Mouse (Mus musculus) CH12.LX (cell line): Measurements from ENCODE around the gene Setd5. TPM values are rescaled to one million over a fixed set of nuclear protein-coding genes. Genes with fewer than 3 reads are reported as not detected.

Experiments
- DNase-seq: peaks from one replicate; pipeline ENCODE4 v3.0.0-alpha.2; 2013; ENCODE audit errors: extremely low read depth
- H3K27ac ChIP-seq: 2 replicates; pipeline ENCODE4 v1.5.1; 2012; ENCODE audit warnings: low read depth, mild to moderate bottlenecking, control low read depth, moderate library complexity; ENCODE audit not compliant: insufficient read depth
- H3K27me3 ChIP-seq: replicated peaks from 2 replicates; pipeline ENCODE3; 2012; ENCODE audit warnings: inconsistent platforms
- H3K36me3 ChIP-seq, 2 experiments: replicated peaks in 1 of 2; 2 replicates each; pipeline versions ENCODE3 to v1.6.1; 2012; ENCODE audit warnings: inconsistent platforms in 1 of 2, low read length in 1 of 2, mild to moderate bottlenecking in 1 of 2, mixed read lengths in 1 of 2, moderate library complexity in 1 of 2; ENCODE audit not compliant: control insufficient read depth in 1 of 2, insufficient read depth in 1 of 2
- H3K4me1 ChIP-seq, 2 experiments: 2 replicates each; pipeline ENCODE4 v1.6.1; 2012; ENCODE audit warnings: inconsistent platforms in 1 of 2, moderate library complexity in 1 of 2; ENCODE audit not compliant: insufficient read depth in 2 of 2, control insufficient read depth in 1 of 2
- H3K4me2 ChIP-seq: 2 replicates; pipeline ENCODE4 v1.6.1; 2012; ENCODE audit warnings: low read depth, mild to moderate bottlenecking, control low read depth; ENCODE audit not compliant: poor library complexity, insufficient read depth, severe bottlenecking
- H3K4me3 ChIP-seq, 3 experiments: fragments of 150-350 bp in 1 of 3; sonication (generic) in 1 of 3; replicated peaks in 1 of 3; 2 replicates each; pipeline versions ENCODE3 to v1.5.1; 2011 to 2012; ENCODE audit warnings: low read depth in 2 of 3, low read length in 2 of 3, mild to moderate bottlenecking in 2 of 3, moderate library complexity in 2 of 3, control low read depth in 1 of 3, improper control_type of control experiment in 1 of 3, inconsistent platforms in 1 of 3, mixed read lengths in 1 of 3; ENCODE audit not compliant: poor library complexity in 1 of 3
- H3K79me2 ChIP-seq: replicated peaks from 2 replicates; pipeline ENCODE4 v1.6.1; 2012; ENCODE audit warnings: mild to moderate bottlenecking, moderate library complexity; ENCODE audit not compliant: control insufficient read depth, poor library complexity, insufficient read depth, severe bottlenecking; ENCODE audit errors: extremely low read depth
- H3K9ac ChIP-seq: 2 replicates; pipeline ENCODE4 v1.6.1; 2012; ENCODE audit warnings: low read depth, mild to moderate bottlenecking, control low read depth, moderate library complexity; ENCODE audit not compliant: insufficient read depth
- H3K9me3 ChIP-seq: replicated peaks from 2 replicates; pipeline ENCODE3; 2012; ENCODE audit warnings: low read length, inconsistent platforms, mixed read lengths
- BHLHE40 ChIP-seq: IDR thresholded peaks from 2 replicates; pipeline ENCODE4 v1.6.1; 2011; ENCODE audit warnings: mild to moderate bottlenecking, low read depth, low read length, improper control_type of control experiment
- CHD2 ChIP-seq: IDR thresholded peaks from 2 replicates; pipeline ENCODE4 v1.6.1; 2011; ENCODE audit warnings: low read length, improper control_type of control experiment
- CTCF ChIP-seq, 2 experiments: IDR thresholded peaks in 1 of 2; conservative IDR thresholded peaks in 1 of 2; 2 replicates each; pipeline ENCODE4 v1.5.1; 2011 to 2012; ENCODE audit warnings: low read depth in 2 of 2, low read length in 2 of 2, improper control_type of control experiment in 1 of 2, inconsistent platforms in 1 of 2, mild to moderate bottlenecking in 1 of 2, moderate library complexity in 1 of 2
- ETS1 ChIP-seq: conservative IDR thresholded peaks from 2 replicates; pipeline ENCODE4 v1.6.1; 2012; ENCODE audit warnings: low read depth, mild to moderate bottlenecking, inconsistent platforms, low read length, improper control_type of control experiment, moderate library complexity
- HCFC1 ChIP-seq: IDR thresholded peaks from 2 replicates; pipeline ENCODE4 v1.6.1; 2012; ENCODE audit warnings: low read depth, mild to moderate bottlenecking, inconsistent platforms, low read length, improper control_type of control experiment
- MAX ChIP-seq: IDR thresholded peaks from 2 replicates; pipeline ENCODE4 v1.6.1; 2011; ENCODE audit warnings: low read length, improper control_type of control experiment
- MEF2A ChIP-seq: IDR thresholded peaks from 2 replicates; pipeline ENCODE4 v1.6.1; 2014; ENCODE audit warnings: low read depth, mild to moderate bottlenecking, inconsistent platforms, low read length, improper control_type of control experiment, borderline replicate concordance
- MYC ChIP-seq: IDR thresholded peaks from 2 replicates; pipeline ENCODE4 v1.6.1; 2011; ENCODE audit warnings: low read depth, mild to moderate bottlenecking, improper control_type of control experiment, low read length
- NELFE ChIP-seq: IDR thresholded peaks from 2 replicates; pipeline ENCODE4 v1.6.1; 2011; ENCODE audit warnings: low read depth, low read length, improper control_type of control experiment
- NRF1 ChIP-seq: IDR thresholded peaks from 2 replicates; pipeline ENCODE4 v1.6.1; 2014; ENCODE audit warnings: low read depth, mild to moderate bottlenecking, inconsistent platforms, low read length, improper control_type of control experiment, moderate library complexity
- PAX5 ChIP-seq: IDR thresholded peaks from 2 replicates; pipeline ENCODE4 v1.6.1; 2012; ENCODE audit warnings: low read length, inconsistent platforms, mixed read lengths
- POLR2A ChIP-seq: IDR thresholded peaks from 2 replicates; pipeline ENCODE4 v1.6.1; 2011; ENCODE audit warnings: low read depth, mild to moderate bottlenecking, improper control_type of control experiment, low read length
- RAD21 ChIP-seq: IDR thresholded peaks from 2 replicates; pipeline ENCODE4 v1.6.1; 2011; ENCODE audit warnings: low read depth, mild to moderate bottlenecking, low read length, improper control_type of control experiment, moderate library complexity
- RCOR1 ChIP-seq: conservative IDR thresholded peaks from 2 replicates; pipeline ENCODE4 v1.6.1; 2012; ENCODE audit warnings: low read depth, mild to moderate bottlenecking, inconsistent platforms, low read length, improper control_type of control experiment
- SIN3A ChIP-seq: IDR thresholded peaks from 2 replicates; pipeline ENCODE4 v1.6.1; 2012; ENCODE audit warnings: low read length, improper control_type of control experiment, inconsistent platforms
- USF1 ChIP-seq: IDR thresholded peaks from 2 replicates; pipeline ENCODE4 v1.6.1; 2014; ENCODE audit warnings: low read depth, mild to moderate bottlenecking, inconsistent platforms, low read length, improper control_type of control experiment
- USF2 ChIP-seq: conservative IDR thresholded peaks from 2 replicates; pipeline ENCODE4 v1.6.1; 2011; ENCODE audit warnings: low read depth, low read length, improper control_type of control experiment
- ZMIZ1 ChIP-seq: IDR thresholded peaks from 2 replicates; pipeline ENCODE4 v1.6.1; 2012; ENCODE audit warnings: low read depth, mild to moderate bottlenecking, inconsistent platforms, low read length, improper control_type of control experiment
- dilution Hi-C: fragments of 300-500 bp; cut with MboI; formaldehyde crosslinking; loops from 2 replicates; pipeline ENCODE4 v1.14.3; 2020; ENCODE audit warnings: low sequenced_read_pairs; ENCODE audit not compliant: extremely low pct_unique_long_range_greater_than_20kb, extremely low pct_ligation_motif_present
- in situ Hi-C: fragments of 300-500 bp; cut with MboI; formaldehyde crosslinking; loops from 3 replicates; pipeline ENCODE4 v1.14.3; 2019; ENCODE audit warnings: low sequenced_read_pairs, low pct_ligation_motif_present, low pct_unique_long_range_greater_than_20kb, mixed read lengths
- polyA plus RNA-seq: library from polyadenylated mRNA; unstranded; fragments of >175 nt; gene quantifications from 2 replicates; pipeline ENCODE4 v1.2.1, GENCODE M21; 2012; ENCODE audit warnings: low read depth; ENCODE audit not compliant: insufficient read length
- total RNA-seq, 2 experiments: library from RNA; depleted of rRNA; stranded (reverse); fragments of 300-350 nt in 1 of 2; fragments of >200 nt in 1 of 2; gene quantifications; 2 replicates each; pipeline ENCODE4 v1.2.3; 2012 to 2014

The Setd5 gene
- total and polyA plus RNA-seq, 3 experiments, result 56.8 to 80.4 (median 67.4) TPM

- Histone ChIP-seq H3K4me1 (peaks cover 5 to 8% of the 10 kb centered on the region in 2 experiments; a peak in 2 of 4 replicates), H3K4me3 (no peak overlapping the region), H3K27me3 (no peaks in the 10 kb centered on the region), H3K4me2 (no peak overlapping the region), H3K36me3 (peaks cover 0 to 27% of the 10 kb centered on the region in 2 experiments), H3K79me2 (no peaks in the 10 kb centered on the region), H3K9me3 (no peaks in the 10 kb centered on the region), H3K27ac (no peak overlapping the region), H3K9ac (no peak overlapping the region)
- dilution Hi-C loops, result no loop called here
- TF ChIP-seq ETS1 (no peak), BHLHE40 (peak; percentile 41; the same call in 1 of the 2 replicates)
- in situ Hi-C loops, result no loop called here
- no peak for DNase-seq
These were observed 89.6 kb downstream of the Setd5 start for GRCm38 (mm10) chr6:113166661-113167251.

- no peak for DNase-seq
- Histone ChIP-seq H3K4me1 (peaks cover 13 to 15% of the 10 kb centered on the region in 2 experiments), H3K9ac (no peak overlapping the region), H3K79me2 (no peaks in the 10 kb centered on the region), H3K4me2 (no peak overlapping the region), H3K27me3 (no peaks in the 10 kb centered on the region), H3K4me3 (no peak overlapping the region), H3K27ac (no peak overlapping the region), H3K36me3 (peaks cover 0 to 19% of the 10 kb centered on the region in 2 experiments), H3K9me3 (no peaks in the 10 kb centered on the region)
- TF ChIP-seq CTCF (conservative IDR thresholded peaks at IDR 0.05 in 1 of 2, IDR thresholded peaks at IDR 0.05 in 1 of 2; ENCODE audit: low read depth in 2 of 2, low read length in 2 of 2) (peak in 1 of 2 experiments; percentile 24; a peak in 1 of 4 replicates), PAX5 (no peak)
- dilution Hi-C loops (no loop called here), in situ Hi-C loops (no loop called here)
These were observed 91.3 kb downstream of the Setd5 start for GRCm38 (mm10) chr6:113168316-113168975.

GRCm38 (mm10) chr6:113169852-113170251 is 92.7 kb downstream of the Setd5 start:
- H3K4me1 ChIP-seq, result peaks cover 15 to 17% of the 10 kb centered on the region in 2 experiments
- DNase-seq, result no peak
- H3K36me3 ChIP-seq, result peaks cover 0 to 17% of the 10 kb centered on the region in 2 experiments
- TF ChIP-seq RCOR1 (no peak), PAX5 (no peak), SIN3A (no peak), HCFC1 (no peak), NRF1 (no peak), ZMIZ1 (no peak), POLR2A (no peak), CHD2 (no peak), MYC (no peak), MAX (no peak), USF2 (no peak), MEF2A (no peak), ETS1 (no peak), RAD21 (no peak), NELFE (no peak), USF1 (no peak)
- TF ChIP-seq, all 38 proteins: peak for 0
- Histone ChIP-seq H3K79me2 (no peaks in the 10 kb centered on the region), H3K9ac (no peak overlapping the region), H3K9me3 (no peaks in the 10 kb centered on the region), H3K4me3 (no peak overlapping the region), H3K27me3 (no peaks in the 10 kb centered on the region), H3K27ac (no peak overlapping the region), H3K4me2 (no peak overlapping the region)
- dilution Hi-C loops (no loop called here), in situ Hi-C loops (loop anchor here (5.0 kb wide), 2 partner anchors 67 to 132 kb away; partner anchors contain the start of gene Mtmr14)
